Mouse (Mus musculus) kidney, adult 2 months (tissue): Measurements from ENCODE around the gene Ccdc160. TPM values are rescaled to one million over a fixed set of nuclear protein-coding genes. Genes with fewer than 3 reads are reported as not detected.
A peak's percentile ranks its signal among the peaks of the same experiment; 100 is the strongest.

Source experiments
- DNase-seq: peaks from one replicate; pipeline ENCODE4 v3.0.0; 2021
- H3K27ac ChIP-seq: fragments of 200-500 bp; 2 replicates; pipeline ENCODE4 v1.5.1; 2012; ENCODE audit warnings: low read depth, low read length, control low read depth, inconsistent platforms; ENCODE audit not compliant: insufficient read depth
- H3K27me3 ChIP-seq: fragments of 200-500 bp; replicated peaks from 2 replicates; pipeline ENCODE4 v1.6.1; 2012; ENCODE audit warnings: mild to moderate bottlenecking, moderate library complexity, low read length, inconsistent platforms; ENCODE audit not compliant: control insufficient read depth, insufficient read depth
- H3K36me3 ChIP-seq: fragments of 200-500 bp; 2 replicates; pipeline ENCODE4 v1.6.1; 2012; ENCODE audit warnings: mild to moderate bottlenecking, moderate library complexity, low read length, inconsistent platforms; ENCODE audit not compliant: control insufficient read depth, insufficient read depth
- H3K4me1 ChIP-seq: fragments of 200-500 bp; 2 replicates; pipeline ENCODE4 v1.6.1; 2011; ENCODE audit warnings: low read length; ENCODE audit not compliant: control insufficient read depth, insufficient read depth
- H3K4me3 ChIP-seq: fragments of 200-500 bp; 2 replicates; pipeline ENCODE4 v1.5.1; 2011; ENCODE audit warnings: mild to moderate bottlenecking, low read depth, low read length, control low read depth; ENCODE audit not compliant: insufficient read depth
- CTCF ChIP-seq: fragments of 200-500 bp; conservative IDR thresholded peaks from 2 replicates; pipeline ENCODE4 v1.5.1; 2011; ENCODE audit warnings: low read depth, mild to moderate bottlenecking, control low read depth, low read length, moderate library complexity, mixed read lengths; ENCODE audit not compliant: insufficient read depth, insufficient read length
- POLR2A ChIP-seq: fragments of 200-500 bp; IDR thresholded peaks from one replicate; pipeline ENCODE4 v1.6.1; 2011; ENCODE audit warnings: low read depth, low read length, control low read depth
- WGBS: fragments of 180-500 bp; shearing (Covaris S2); methylation state at CpG from one replicate; pipeline ENCODE4 v1.1.7; 2018; 5-methylcytosine and 5-hydroxymethylcytosine counted together
- polyA plus RNA-seq: library from polyadenylated mRNA; depleted of rRNA; stranded (reverse); fragments of >200 nt; gene quantifications from 2 replicates; pipeline ENCODE4 v1.2.3, GENCODE M21; 2012

Ccdc160 gene
- polyA plus RNA-seq, 1 experiment = 1.1 TPM

DNA sequence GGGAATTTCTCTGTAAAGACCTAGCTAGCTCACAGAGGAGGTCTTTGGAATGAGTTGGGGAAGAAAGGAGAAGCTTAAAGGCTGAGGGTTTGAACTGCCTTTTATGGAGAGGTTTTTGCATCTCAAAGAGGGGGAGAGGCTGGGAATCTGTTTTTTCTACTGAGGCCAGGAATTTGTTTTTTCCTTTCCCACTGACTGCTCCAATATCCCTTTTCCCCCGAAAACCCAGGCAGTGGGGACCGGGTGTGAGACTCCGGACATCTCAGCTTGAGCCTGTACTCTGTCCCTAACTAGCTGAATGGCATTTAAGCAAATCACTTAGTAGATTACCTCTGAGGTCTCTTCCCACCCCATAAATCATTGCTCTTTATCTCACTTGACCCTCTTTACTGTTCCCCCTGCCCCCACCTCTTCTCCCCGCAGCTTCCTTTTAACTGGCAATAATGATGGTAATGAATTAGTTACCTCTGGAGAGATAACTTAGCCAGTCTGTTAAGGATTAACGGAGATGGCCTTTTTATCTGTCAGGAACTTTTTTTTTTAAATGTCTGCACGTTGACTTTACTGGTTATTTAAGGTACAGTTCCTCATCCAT lies 37.4 kb upstream of the Ccdc160 start:
- 27% methylated on average over 6 of the region's 6 CpGs for WGBS
- H3K27ac ChIP-seq = no peak overlapping the region
- no peaks in the 10 kb centered on the region for H3K4me1 ChIP-seq
- no peak for TF ChIP-seq POLR2A
- no peak for TF ChIP-seq CTCF
- H3K36me3 ChIP-seq = no peaks in the 10 kb centered on the region
- DNase-seq = no peak
- H3K4me3 ChIP-seq = no peak overlapping the region
- no peaks in the 10 kb centered on the region for H3K27me3 ChIP-seq

DNA sequence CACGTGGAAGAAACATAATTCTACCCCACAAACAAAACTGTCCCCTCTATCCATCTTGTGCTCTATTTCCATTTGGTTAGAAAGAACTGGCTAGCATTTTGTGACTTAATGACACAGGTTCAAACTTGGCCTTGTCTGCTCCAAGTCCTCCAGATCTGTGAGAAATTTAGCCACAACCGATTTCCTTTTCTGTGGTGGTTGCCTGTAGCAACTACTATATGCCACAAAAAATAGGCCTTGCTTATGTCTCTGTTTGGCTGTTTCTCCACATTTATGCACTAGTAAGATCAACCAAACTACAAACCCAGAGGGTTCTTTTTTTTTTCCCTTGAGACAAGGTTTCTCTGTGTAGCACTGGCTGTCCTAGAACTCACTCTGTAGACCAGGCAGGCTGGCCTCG lies 33.8 kb upstream of the Ccdc160 start:
- TF ChIP-seq CTCF (no peak), POLR2A (no peak)
- 76% methylated on average over 3 of the region's 3 CpGs for WGBS
- Histone ChIP-seq H3K27me3 (no peaks in the 10 kb centered on the region), H3K36me3 (no peaks in the 10 kb centered on the region), H3K27ac (no peak overlapping the region), H3K4me1 (no peaks in the 10 kb centered on the region), H3K4me3 (no peak overlapping the region)
- DNase-seq = no peak

- WGBS = 83% methylated on average over 2 of the region's 2 CpGs
- no peaks in the 10 kb centered on the region for H3K36me3 ChIP-seq
- DNase-seq = no peak
- no peaks in the 10 kb centered on the region for H3K27me3 ChIP-seq
- no peak overlapping the region for H3K4me3 ChIP-seq
- no peaks in the 10 kb centered on the region for H3K4me1 ChIP-seq
- TF ChIP-seq CTCF = no peak
- TF ChIP-seq POLR2A = no peak
- no peak overlapping the region for H3K27ac ChIP-seq
These were observed 31.8 kb upstream of the Ccdc160 start for GRCm38 (mm10) chrX:52759232-52759631.

DNA sequence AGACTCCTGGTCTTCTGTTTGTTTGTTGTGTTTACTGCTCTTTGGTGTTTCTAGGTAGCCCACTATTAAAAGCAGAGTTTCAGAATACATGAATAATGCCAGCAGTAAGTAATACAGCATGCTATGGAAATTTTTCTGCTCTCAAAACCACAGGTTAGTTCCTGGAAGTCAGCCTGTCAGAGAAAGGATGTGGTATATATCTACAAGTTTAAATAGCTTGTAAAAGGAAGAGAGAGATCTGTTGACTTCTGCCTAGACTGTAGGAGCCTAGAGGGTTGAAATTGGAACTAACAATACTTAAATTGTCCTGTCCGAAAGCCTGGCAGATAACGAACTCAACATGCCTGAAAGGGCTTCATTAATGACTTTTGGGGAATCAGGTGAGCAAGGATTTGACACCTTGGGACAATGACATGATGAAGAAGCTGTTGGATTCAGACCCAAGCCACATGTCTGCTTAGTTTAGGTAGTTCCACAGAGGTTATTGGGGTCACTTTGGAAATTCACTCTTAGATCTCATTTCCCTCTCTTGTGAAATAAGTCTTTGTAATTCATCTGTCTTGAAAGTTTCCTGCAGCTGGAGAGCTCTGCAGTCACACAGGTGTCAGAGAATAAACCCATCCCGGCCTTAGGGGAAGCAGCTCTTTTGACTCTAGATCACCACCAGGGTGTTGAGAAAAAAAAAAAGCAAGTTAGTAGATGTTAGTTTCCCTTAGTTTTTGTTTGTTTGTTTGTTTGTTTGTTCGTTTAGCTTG lies 30.6 kb upstream of the Ccdc160 start:
- Histone ChIP-seq H3K36me3 (no peaks in the 10 kb centered on the region), H3K27ac (no peak overlapping the region), H3K4me3 (no peak overlapping the region), H3K4me1 (no peaks in the 10 kb centered on the region), H3K27me3 (no peaks in the 10 kb centered on the region)
- DNase-seq = no peak
- TF ChIP-seq CTCF (no peak), POLR2A (no peak)
- WGBS = 64% methylated on average over 4 of the region's 4 CpGs

- no peak overlapping the region for H3K27ac ChIP-seq
- WGBS = 79% methylated on average over 4 of the region's 4 CpGs
- no peaks in the 10 kb centered on the region for H3K36me3 ChIP-seq
- no peak for TF ChIP-seq POLR2A
- TF ChIP-seq CTCF = no peak
- DNase-seq = no peak
- H3K4me3 ChIP-seq = no peak overlapping the region
- H3K4me1 ChIP-seq = no peaks in the 10 kb centered on the region
- H3K27me3 ChIP-seq = no peaks in the 10 kb centered on the region
These were observed 28.8 kb upstream of the Ccdc160 start for GRCm38 (mm10) chrX:52762221-52762620.

GRCm38 (mm10) chrX:52775973-52776372 lies 15.0 kb upstream of the Ccdc160 start:
- Histone ChIP-seq H3K4me3 (no peak overlapping the region), H3K36me3 (no peaks in the 10 kb centered on the region), H3K27me3 (no peaks in the 10 kb centered on the region), H3K27ac (no peak overlapping the region), H3K4me1 (no peaks in the 10 kb centered on the region)
- peak; percentile 25 for DNase-seq
- TF ChIP-seq CTCF = peak; percentile 70
- TF ChIP-seq POLR2A = no peak
- 42% methylated on average over 3 of the region's 3 CpGs for WGBS

DNA sequence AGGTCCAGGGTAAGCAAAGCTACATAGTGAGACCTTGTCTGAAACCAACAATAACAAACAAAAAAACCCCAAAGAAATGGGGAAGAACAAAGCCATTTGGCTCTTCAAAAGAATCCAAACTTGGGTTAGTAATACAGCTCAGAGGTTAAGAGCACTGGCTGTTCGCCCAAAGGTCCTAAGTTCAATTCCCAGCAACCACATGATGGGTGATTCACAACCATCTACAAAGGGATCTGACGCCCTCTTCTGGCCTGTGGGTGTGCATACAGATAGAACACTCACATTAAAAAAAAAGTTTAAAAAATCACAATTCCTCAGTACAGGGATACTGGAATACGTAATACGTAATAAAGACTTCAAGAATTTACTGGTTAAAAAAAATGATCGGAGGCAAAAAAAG lies 13.3 kb upstream of the Ccdc160 start:
- H3K36me3 ChIP-seq = no peaks in the 10 kb centered on the region
- no peak overlapping the region for H3K4me3 ChIP-seq
- H3K27me3 ChIP-seq = no peaks in the 10 kb centered on the region
- no peaks in the 10 kb centered on the region for H3K4me1 ChIP-seq
- TF ChIP-seq CTCF (no peak), POLR2A (no peak)
- 72% methylated on average over 5 of the region's 5 CpGs for WGBS
- H3K27ac ChIP-seq = no peak overlapping the region
- DNase-seq = peak; percentile 45
